ENCODE assay signal across 9 mouse cellular contexts in genomic region chr7:17024141-17024540, GRCm38 (mm10). TPM values are rescaled to one million over a fixed set of nuclear protein-coding genes. Genes with fewer than 3 reads are reported as not detected.
DNase-seq lines count a peak whose midpoint lies in the region; ATAC-seq and TF ChIP-seq lines count a peak whose summit lies in the region.
"Had no signal": no experiment of that assay in that cellular context is flagged by ENCODE, and none has a peak within 500 bp of the region (broad histone marks: within the 10 kb centered on the region; RNA-seq: fewer than 3 reads in every experiment).

No protein-coding gene starts in this region.

- peaks cover 12% of the 10 kb centered on the region; the same call in 1 of the 2 replicates for H3K79me2 ChIP-seq in heart, adult 2 months (replicated peaks; ENCODE audit: control insufficient read depth, insufficient read depth, low read length)

- intact Hi-C loops in heart, adult 2 months (cut with DNase I): no loop called here
- intact Hi-C loops in heart, postnatal 25 days (cut with DNase I): no loop called here

- H3K4me3 ChIP-seq in heart, adult 2 months: no peak overlapping the region
- H3K4me3 ChIP-seq in cerebellum, adult 2 months (replicated peaks; ENCODE audit: insufficient read depth, low read depth, low read length): peak overlapping the region; percentile 34
- no peak overlapping the region for H3K4me3 ChIP-seq in intestine, postnatal 0 days (ENCODE audit: low read depth, low read length)
- H3K4me3 ChIP-seq in lung, embryonic 15.5 days: no peak overlapping the region

- H3K4me2 ChIP-seq in intestine, postnatal 0 days (replicated peaks; ENCODE audit: low read depth): 0 out of 2 replicates have a peak overlapping the region, but pooled peaks have one; percentile 21
- peak overlapping the region; percentile 73; the same call in 1 of the 2 replicates for H3K4me2 ChIP-seq in lung, embryonic 15.5 days

- peak overlapping the region; percentile 15 for H3K9ac ChIP-seq in heart, adult 2 months (ENCODE audit: low read depth, low read length)
- no peak overlapping the region for H3K9ac ChIP-seq in intestine, postnatal 0 days (ENCODE audit: low read depth, low read length)
- H3K9ac ChIP-seq in lung, embryonic 15.5 days: peak overlapping the region; percentile 11; the same call in 1 of the 2 replicates

- no peaks in the 10 kb centered on the region for H3K27me3 ChIP-seq in heart, adult 2 months (ENCODE audit: control insufficient read depth, insufficient read depth, low read length)
- H3K27me3 ChIP-seq in cerebellum, adult 2 months (ENCODE audit: control insufficient read depth, insufficient read depth, low read length): no peaks in the 10 kb centered on the region
- H3K27me3 ChIP-seq in intestine, postnatal 0 days (replicated peaks; ENCODE audit: control insufficient read depth, insufficient read depth, low read length): no peaks in the 10 kb centered on the region
- no peaks in the 10 kb centered on the region for H3K27me3 ChIP-seq in lung, embryonic 15.5 days

- no peak for ATAC-seq in intestine, postnatal 0 days
- no peak for ATAC-seq in lung, embryonic 15.5 days (ENCODE audit: borderline replicate concordance, extremely low read depth, low FRiP score, low TSS enrichment)

- H3K9me3 ChIP-seq in intestine, postnatal 0 days (ENCODE audit: control insufficient read depth): no peaks in the 10 kb centered on the region
- H3K9me3 ChIP-seq in lung, embryonic 15.5 days: no peaks in the 10 kb centered on the region

- WGBS in heart, adult 2 months: 42% methylated on average over 6 of the region's 6 CpGs
- WGBS in cerebellum, adult 2 months: 34% methylated on average over 6 of the region's 6 CpGs
- 76% methylated on average over 6 of the region's 6 CpGs for WGBS in intestine, postnatal 0 days
- 66% methylated on average over 6 of the region's 6 CpGs for whole genome bisulfite sequencing in lung, embryonic 15.5 days

- no peak for TF ChIP-seq POLR2A in heart, adult 2 months (IDR thresholded peaks at IDR 0.05; ENCODE audit: insufficient read depth, low read depth, low read length)
- no peak; the same call in 1 of the 2 replicates for TF ChIP-seq POLR2A in cerebellum, adult 2 months (IDR thresholded peaks at IDR 0.05; ENCODE audit: borderline replicate concordance, insufficient read depth, low read length)

- H3K4me1 ChIP-seq in heart, adult 2 months (ENCODE audit: control insufficient read depth, insufficient read depth, low read length): peaks cover 39% of the 10 kb centered on the region
- H3K4me1 ChIP-seq in cerebellum, adult 2 months (ENCODE audit: control insufficient read depth, insufficient read depth, low read length): peaks cover 69% of the 10 kb centered on the region
- peaks cover 20% of the 10 kb centered on the region for H3K4me1 ChIP-seq in intestine, postnatal 0 days (replicated peaks; ENCODE audit: control insufficient read depth, insufficient read depth, low read length)
- peaks cover 45% of the 10 kb centered on the region for H3K4me1 ChIP-seq in lung, embryonic 15.5 days

- no peak for TF ChIP-seq CTCF in heart, adult 2 months (IDR thresholded peaks at IDR 0.05)
- TF ChIP-seq CTCF in cerebellum, adult 2 months (IDR thresholded peaks at IDR 0.05; ENCODE audit: borderline replicate concordance, insufficient read depth, low read depth, low read length): no peak
- TF ChIP-seq CTCF in intestine, postnatal 0 days (IDR thresholded peaks at IDR 0.05; ENCODE audit: low read depth): no peak

- H3K27ac ChIP-seq in heart, adult 2 months: peak overlapping the region; percentile 71
- H3K27ac ChIP-seq in cerebellum, adult 2 months (ENCODE audit: insufficient read depth, low read length): peak overlapping the region; percentile 71
- peak overlapping the region; percentile 31; the same call in 1 of the 2 replicates for H3K27ac ChIP-seq in intestine, postnatal 0 days (ENCODE audit: low read depth, low read length)
- H3K27ac ChIP-seq in lung, embryonic 15.5 days: peak overlapping the region; percentile 77

- peak; percentile 47 to 55 for DNase-seq in heart, adult 2 months
- no peak for DNase-seq in heart, postnatal 25 days (ENCODE audit: low spot score)
- peak; percentile 61 to 63 for DNase-seq in cerebellum, adult 2 months
- no peak for DNase-seq in thymus, postnatal 36 days
- no peak for DNase-seq in layer of hippocampus, adult 11-12 months (ENCODE audit: low spot score)
- no peak for DNase-seq in embryo, embryonic 10 days (ENCODE audit: low spot score)

- TF ChIP-seq EP300 in heart, adult 2 months (IDR thresholded peaks at IDR 0.05; ENCODE audit: insufficient read depth, low read depth, low read length): no peak

- peaks cover 2% of the 10 kb centered on the region for H3K36me3 ChIP-seq in heart, adult 2 months (ENCODE audit: control insufficient read depth, insufficient read depth, low read length)
- H3K36me3 ChIP-seq in intestine, postnatal 0 days (ENCODE audit: control insufficient read depth, insufficient read depth): peaks cover 38% of the 10 kb centered on the region
- H3K36me3 ChIP-seq in lung, embryonic 15.5 days: peaks cover 41% of the 10 kb centered on the region

RNA-seq across cellular contexts. Expression of gene Ppp5c, which starts 3.6 kb away (rescaled TPM):
- 100 to 1,000 TPM in 1 of 2 experiments, 10 to 100 TPM in 1; 89.0 to 104 TPM for total RNA-seq in heart, adult 2 months (2021)
- 157 and 163 TPM in 2 replicates for polyA plus RNA-seq in heart, adult 2 months (2012; rRNA removed)
- total RNA-seq in heart, postnatal 25 days (2021): 100 to 1,000 TPM in 1 of 2 experiments, 10 to 100 TPM in 1; 97.5 to 102 TPM
- polyA plus RNA-seq in cerebellum, adult 2 months (2012; rRNA removed): 306 and 336 TPM in 2 replicates
- 44.4 and 45.0 TPM in 2 replicates for polyA plus RNA-seq in intestine, postnatal 0 days (2015; fragmentation: Nextera tagmentation; extraction: Ambion mirVana)
- polyA plus RNA-seq in lung, embryonic 15.5 days (2015; fragmentation: Nextera tagmentation; extraction: Ambion mirVana): 107 and 110 TPM in 2 replicates

RNA-seq across cellular contexts. Expression of gene Ccdc8, which starts 31.6 kb away (rescaled TPM):
- 1 to 10 TPM; 4.0 to 4.4 TPM for total RNA-seq in heart, adult 2 months (2021)
- 2.7 and 4.2 TPM in 2 replicates for polyA plus RNA-seq in heart, adult 2 months (2012; rRNA removed)
- total RNA-seq in heart, postnatal 25 days (2021): 1 to 10 TPM; 5.2 to 6.5 TPM
- 0.87 and 1.2 TPM in 2 replicates for polyA plus RNA-seq in cerebellum, adult 2 months (2012; rRNA removed)
- 3.6 and 4.0 TPM in 2 replicates for polyA plus RNA-seq in intestine, postnatal 0 days (2015; fragmentation: Nextera tagmentation; extraction: Ambion mirVana)
- 34.9 and 35.9 TPM in 2 replicates for polyA plus RNA-seq in lung, embryonic 15.5 days (2015; fragmentation: Nextera tagmentation; extraction: Ambion mirVana)

RNA-seq across cellular contexts. Expression of gene Hif3a, which starts 38.1 kb away (rescaled TPM):
- total RNA-seq in heart, adult 2 months (2021): 1 to 10 TPM; 1.9 to 3.0 TPM
- 1.6 and 2.5 TPM in 2 replicates for polyA plus RNA-seq in heart, adult 2 months (2012; rRNA removed)
- 1 to 10 TPM; 1.8 to 1.9 TPM for total RNA-seq in heart, postnatal 25 days (2021)
- 2.1 and 4.2 TPM in 2 replicates for polyA plus RNA-seq in cerebellum, adult 2 months (2012; rRNA removed)
- polyA plus RNA-seq in intestine, postnatal 0 days (2015; fragmentation: Nextera tagmentation; extraction: Ambion mirVana): 15.9 and 18.4 TPM in 2 replicates
- 37.6 and 41.5 TPM in 2 replicates for polyA plus RNA-seq in lung, embryonic 15.5 days (2015; fragmentation: Nextera tagmentation; extraction: Ambion mirVana)

RNA-seq across cellular contexts. Expression of gene Gm42372, which starts 41.3 kb away (rescaled TPM):
- not detected for total RNA-seq in heart, adult 2 months (2021)
- 0.03 TPM in 1 of 2 replicates, not detected in the other for polyA plus RNA-seq in heart, adult 2 months (2012; rRNA removed)
- not detected for total RNA-seq in heart, postnatal 25 days (2021)
- polyA plus RNA-seq in cerebellum, adult 2 months (2012; rRNA removed): 33.2 and 34.4 TPM in 2 replicates
- 0.09 and 0.10 TPM in 2 replicates for polyA plus RNA-seq in intestine, postnatal 0 days (2015; fragmentation: Nextera tagmentation; extraction: Ambion mirVana)
- polyA plus RNA-seq in lung, embryonic 15.5 days (2015; fragmentation: Nextera tagmentation; extraction: Ambion mirVana): 0.16 and 0.17 TPM in 2 replicates
- polyA plus RNA-seq: gonadal fat pad, adult 2 months had no signal

RNA-seq across cellular contexts. Expression of gene Psg16, which starts 49.7 kb away (rescaled TPM):
- under 1 TPM; 0.10 to 0.16 TPM for total RNA-seq in heart, adult 2 months (2021)
- polyA plus RNA-seq in heart, adult 2 months (2012; rRNA removed): 0.06 TPM in 1 of 2 replicates, not detected in the other
- total RNA-seq in heart, postnatal 25 days (2021): under 1 TPM; 0.14 to 0.16 TPM
- 20.8 and 22.0 TPM in 2 replicates for polyA plus RNA-seq in cerebellum, adult 2 months (2012; rRNA removed)
- 0.33 and 0.46 TPM in 2 replicates for polyA plus RNA-seq in intestine, postnatal 0 days (2015; fragmentation: Nextera tagmentation; extraction: Ambion mirVana)
- 0.10 and 0.19 TPM in 2 replicates for polyA plus RNA-seq in lung, embryonic 15.5 days (2015; fragmentation: Nextera tagmentation; extraction: Ambion mirVana)
- polyA plus RNA-seq: gonadal fat pad, adult 2 months had no signal

Comparison
In these comparisons a context has a peak if more than half of its experiments do, and no peak if none do; other contexts are left out.
1. DNase-seq: peak in heart, adult 2 months (2 of 2) and cerebellum, adult 2 months (2 of 2); none in heart, postnatal 25 days (single experiment), thymus, postnatal 36 days (0 of 2), layer of hippocampus, adult 11-12 months (single experiment) and embryo, embryonic 10 days (single experiment).
2. Peak in every context shown above with its lines, with median percentiles within 50 percentile points of each other: H3K27ac ChIP-seq.